Mouse (Mus musculus): ENCODE data around the gene Rin2. TPM values are rescaled to one million over a fixed set of nuclear protein-coding genes. Genes with fewer than 3 reads are reported as not detected.

The Rin2 gene
- polyA plus RNA-seq, 1 experiment from 2014 or later, result 56.0 TPM

GRCm38 (mm10) chr2:145742795-145743710, 68.0 kb downstream of the Rin2 start:
- H3K27me3 ChIP-seq, result no peaks in the 10 kb centered on the region
- WGBS, result 43% methylated on average over 13 of the region's 13 CpGs
- no peak overlapping the region for H3K4me3 ChIP-seq
- H3K9ac ChIP-seq, result no peak overlapping the region
- ATAC-seq (ENCODE audit: insufficient number of reproducible peaks, low FRiP score, low TSS enrichment, low read depth), result no peak
- H3K9me3 ChIP-seq, result no peaks in the 10 kb centered on the region
- no peaks in the 10 kb centered on the region for H3K36me3 ChIP-seq
- H3K4me2 ChIP-seq, result no peak overlapping the region
- 0 out of 2 replicates have a peak, but pooled peaks cover 4% of the 10 kb centered on the region for H3K4me1 ChIP-seq
- H3K27ac ChIP-seq, result no peak overlapping the region

- Histone ChIP-seq H3K4me3 (no peak overlapping the region), H3K9me3 (no peaks in the 10 kb centered on the region), H3K4me1 (peaks cover 9% of the 10 kb centered on the region; the same call in 1 of the 2 replicates), H3K36me3 (no peaks in the 10 kb centered on the region), H3K4me2 (no peak overlapping the region), H3K27me3 (no peaks in the 10 kb centered on the region), H3K9ac (no peak overlapping the region), H3K27ac (no peak overlapping the region)
- ATAC-seq (ENCODE audit: insufficient number of reproducible peaks, low FRiP score, low TSS enrichment, low read depth), result no peak
- WGBS, result 49% methylated on average over 1 of the region's 1 CpGs
These were observed 71.4 kb downstream of the Rin2 start for GRCm38 (mm10) chr2:145746406-145746805.

GRCm38 (mm10) chr2:145749645-145750044, 74.6 kb downstream of the Rin2 start:
- no peaks in the 10 kb centered on the region for H3K27me3 ChIP-seq
- 58% methylated on average over 5 of the region's 5 CpGs for WGBS
- no peaks in the 10 kb centered on the region for H3K9me3 ChIP-seq
- H3K27ac ChIP-seq, result no peak overlapping the region
- no peak overlapping the region for H3K4me3 ChIP-seq
- H3K36me3 ChIP-seq, result no peaks in the 10 kb centered on the region
- ATAC-seq (ENCODE audit: insufficient number of reproducible peaks, low FRiP score, low TSS enrichment, low read depth), result no peak
- H3K4me1 ChIP-seq, result peaks cover 21% of the 10 kb centered on the region
- no peak overlapping the region for H3K9ac ChIP-seq
- no peak overlapping the region for H3K4me2 ChIP-seq

- ATAC-seq (ENCODE audit: insufficient number of reproducible peaks, low FRiP score, low TSS enrichment, low read depth), result peak; percentile 68; the same call in 1 of the 2 replicates
- H3K27me3 ChIP-seq, result no peaks in the 10 kb centered on the region
- no peak overlapping the region for H3K9ac ChIP-seq
- no peaks in the 10 kb centered on the region for H3K36me3 ChIP-seq
- H3K9me3 ChIP-seq, result no peaks in the 10 kb centered on the region
- H3K4me1 ChIP-seq, result peaks cover 25% of the 10 kb centered on the region
- no peak overlapping the region for H3K4me2 ChIP-seq
- WGBS, result 39% methylated on average over 6 of the region's 6 CpGs
- no peak overlapping the region for H3K4me3 ChIP-seq
- H3K27ac ChIP-seq, result peak overlapping the region; percentile 82
These were observed 77.6 kb downstream of the Rin2 start for GRCm38 (mm10) chr2:145752572-145752971.

- Histone ChIP-seq H3K9me3 (no peaks in the 10 kb centered on the region), H3K36me3 (no peaks in the 10 kb centered on the region), H3K27me3 (no peaks in the 10 kb centered on the region), H3K9ac (no peak overlapping the region), H3K4me2 (no peak overlapping the region), H3K27ac (peak overlapping the region; percentile 82; the same call in 1 of the 2 replicates), H3K4me1 (peaks cover 25% of the 10 kb centered on the region), H3K4me3 (no peak overlapping the region)
- WGBS, result 86% methylated on average over 7 of the region's 7 CpGs
- ATAC-seq (ENCODE audit: insufficient number of reproducible peaks, low FRiP score, low TSS enrichment, low read depth), result no peak
These were observed 79.0 kb downstream of the Rin2 start for GRCm38 (mm10) chr2:145753973-145754372.

GRCm38 (mm10) chr2:145755864-145756822, 81.1 kb downstream of the Rin2 start:
- 78% methylated on average over 12 of the region's 12 CpGs for WGBS
- peaks cover 26% of the 10 kb centered on the region for H3K4me1 ChIP-seq
- no peaks in the 10 kb centered on the region for H3K9me3 ChIP-seq
- no peak overlapping the region for H3K4me2 ChIP-seq
- H3K27me3 ChIP-seq, result no peaks in the 10 kb centered on the region
- ATAC-seq (ENCODE audit: insufficient number of reproducible peaks, low FRiP score, low TSS enrichment, low read depth), result no peak
- no peak overlapping the region for H3K9ac ChIP-seq
- H3K4me3 ChIP-seq, result no peak overlapping the region
- 0 out of 2 replicates have a peak overlapping the region, but pooled peaks have one; percentile 23 for H3K27ac ChIP-seq
- H3K36me3 ChIP-seq, result no peaks in the 10 kb centered on the region

GRCm38 (mm10) chr2:145760121-145760520, 85.1 kb downstream of the Rin2 start:
- no peaks in the 10 kb centered on the region for H3K27me3 ChIP-seq
- H3K9me3 ChIP-seq, result no peaks in the 10 kb centered on the region
- H3K4me2 ChIP-seq, result no peak overlapping the region
- H3K4me3 ChIP-seq, result no peak overlapping the region
- no peak overlapping the region for H3K27ac ChIP-seq
- no peak for ATAC-seq (ENCODE audit: insufficient number of reproducible peaks, low FRiP score, low TSS enrichment, low read depth)
- 40% methylated on average over 3 of the region's 3 CpGs for WGBS
- no peaks in the 10 kb centered on the region for H3K36me3 ChIP-seq
- peaks cover 5% of the 10 kb centered on the region for H3K4me1 ChIP-seq
- H3K9ac ChIP-seq, result no peak overlapping the region

GRCm38 (mm10) chr2:145761436-145761835, 86.4 kb downstream of the Rin2 start:
- no peak overlapping the region for H3K4me2 ChIP-seq
- no peak overlapping the region for H3K9ac ChIP-seq
- no peaks in the 10 kb centered on the region for H3K36me3 ChIP-seq
- no peak overlapping the region for H3K27ac ChIP-seq
- H3K27me3 ChIP-seq, result no peaks in the 10 kb centered on the region
- peaks cover 5% of the 10 kb centered on the region; the same call in 1 of the 2 replicates for H3K4me1 ChIP-seq
- no peak overlapping the region for H3K4me3 ChIP-seq
- ATAC-seq (ENCODE audit: insufficient number of reproducible peaks, low FRiP score, low TSS enrichment, low read depth), result no peak
- H3K9me3 ChIP-seq, result no peaks in the 10 kb centered on the region

- ATAC-seq (ENCODE audit: insufficient number of reproducible peaks, low FRiP score, low TSS enrichment, low read depth), result no peak
- Histone ChIP-seq H3K4me2 (no peak overlapping the region), H3K27me3 (no peaks in the 10 kb centered on the region), H3K27ac (peak overlapping the region; percentile 70), H3K36me3 (no peaks in the 10 kb centered on the region), H3K4me1 (peaks cover 18% of the 10 kb centered on the region), H3K9me3 (no peaks in the 10 kb centered on the region), H3K9ac (no peak overlapping the region), H3K4me3 (no peak overlapping the region)
- WGBS, result 48% methylated on average over 10 of the region's 10 CpGs
These were observed 94.9 kb downstream of the Rin2 start for GRCm38 (mm10) chr2:145769964-145770363.

GRCm38 (mm10) chr2:145770730-145771536, 95.9 kb downstream of the Rin2 start:
- peak overlapping the region; percentile 70 for H3K27ac ChIP-seq
- no peaks in the 10 kb centered on the region for H3K27me3 ChIP-seq
- peaks cover 18% of the 10 kb centered on the region for H3K4me1 ChIP-seq
- no peaks in the 10 kb centered on the region for H3K9me3 ChIP-seq
- H3K4me2 ChIP-seq, result no peak overlapping the region
- H3K36me3 ChIP-seq, result no peaks in the 10 kb centered on the region
- H3K9ac ChIP-seq, result no peak overlapping the region
- no peak overlapping the region for H3K4me3 ChIP-seq
- peak; percentile 66 for ATAC-seq (ENCODE audit: insufficient number of reproducible peaks, low FRiP score, low TSS enrichment, low read depth)
- 53% methylated on average over 7 of the region's 7 CpGs for WGBS

- Histone ChIP-seq H3K4me1 (peaks cover 39% of the 10 kb centered on the region), H3K9ac (no peak overlapping the region), H3K9me3 (no peaks in the 10 kb centered on the region), H3K4me3 (no peak overlapping the region), H3K27ac (no peak overlapping the region), H3K27me3 (no peaks in the 10 kb centered on the region), H3K36me3 (no peaks in the 10 kb centered on the region), H3K4me2 (no peak overlapping the region)
- 70% methylated on average over 6 of the region's 6 CpGs for WGBS
- no peak for ATAC-seq (ENCODE audit: insufficient number of reproducible peaks, low FRiP score, low TSS enrichment, low read depth)
These were observed 108.2 kb downstream of the Rin2 start for GRCm38 (mm10) chr2:145783247-145783646.
